Mouse (Mus musculus): ENCODE results near the gene Ptpn3.

DNA sequence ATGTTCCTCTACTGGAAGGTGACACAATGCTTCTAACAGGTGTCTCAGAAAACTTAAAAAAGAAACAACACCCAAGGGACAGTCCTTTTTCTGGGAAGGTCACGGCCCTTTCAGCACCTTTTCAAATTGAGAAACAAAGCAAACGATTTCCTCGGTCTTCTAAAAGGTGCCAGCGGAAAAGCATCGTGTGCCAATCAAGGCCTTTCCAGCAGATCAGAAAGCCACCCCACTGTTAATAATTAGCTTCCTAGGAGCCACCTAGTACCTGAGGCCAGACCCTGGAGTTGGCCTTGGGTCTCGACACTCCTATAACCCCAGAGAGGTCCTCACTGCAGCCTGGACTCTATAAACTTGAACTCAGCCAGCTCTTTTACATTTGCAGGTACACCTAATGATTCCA, 19.0 kb downstream of the Ptpn3 start:
- no peak for TF ChIP-seq CTCF (IDR thresholded peaks at IDR 0.05; ENCODE audit: control insufficient read depth, insufficient read depth, low read length)
- no peak for TF ChIP-seq POLR2A (IDR thresholded peaks at IDR 0.05; ENCODE audit: borderline replicate concordance, control insufficient read depth, low read depth, low read length)
